Mouse (Mus musculus) neutrophil, adult 5-6 weeks (primary cell): ENCODE measurements around the gene Tbcb. TPM values are rescaled to one million over a fixed set of nuclear protein-coding genes. Genes with fewer than 3 reads are reported as not detected.
A peak's percentile ranks its signal among the peaks of the same experiment; 100 is the strongest.
"Not testable (repeated sequence)": the region's sequence is repeated elsewhere in the genome, so short reads cannot be mapped to it uniquely, and the experiment has no call there.

Experiments
- ATAC-seq: fragments of 151-379, 151-347 bp; 2 replicates; pipeline ENCODE4 v1.8.0; 2017; ENCODE audit warnings: mild to moderate bottlenecking, moderate TSS enrichment; ENCODE audit not compliant: insufficient number of reproducible peaks, poor library complexity, low FRiP score, severe bottlenecking; ENCODE audit errors: extremely low read depth
- total RNA-seq: library from RNA; stranded (forward); fragments of 200-1000 nt; gene quantifications from 2 replicates; pipeline ENCODE4 v1.2.3, GENCODE M21; 2017

Gene Tbcb
- total RNA-seq, 1 experiment from 2014 or later = 16.5 TPM

DNA sequence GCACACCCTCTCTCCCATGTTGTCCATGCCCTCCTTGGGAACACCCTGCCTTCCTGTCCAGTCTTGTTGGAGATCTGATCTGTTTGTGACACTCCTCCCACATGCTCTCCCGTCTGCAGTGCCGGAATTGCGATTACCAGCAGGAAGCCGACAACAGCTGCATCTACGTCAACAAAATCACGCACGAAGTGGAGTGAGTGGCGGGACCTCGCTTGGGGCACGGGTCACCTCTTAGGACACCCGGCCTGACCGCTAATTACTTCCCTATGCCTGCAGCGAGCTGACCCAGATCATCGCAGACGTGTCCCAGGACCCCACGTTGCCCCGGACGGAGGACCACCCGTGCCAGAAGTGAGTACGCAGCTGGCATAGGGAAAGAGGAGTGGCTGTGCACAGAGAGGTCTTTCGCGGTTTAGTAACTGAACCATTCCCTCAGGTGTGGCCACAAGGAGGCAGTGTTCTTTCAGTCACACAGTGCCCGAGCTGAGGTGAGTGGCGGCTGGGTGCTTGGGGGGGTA is 618 bp upstream of the Tbcb start:
- ATAC-seq = no peak

GRCm38 (mm10) chr7:30231328-30231668 is 774 bp downstream of the Tbcb start:
- ATAC-seq = no peak

GRCm38 (mm10) chr7:30224206-30224605 is 7.9 kb downstream of the Tbcb start:
- no peak for ATAC-seq

- no peak for ATAC-seq
Measured at GRCm38 (mm10) chr7:30222205-30222604, 9.9 kb downstream of the Tbcb start.

DNA sequence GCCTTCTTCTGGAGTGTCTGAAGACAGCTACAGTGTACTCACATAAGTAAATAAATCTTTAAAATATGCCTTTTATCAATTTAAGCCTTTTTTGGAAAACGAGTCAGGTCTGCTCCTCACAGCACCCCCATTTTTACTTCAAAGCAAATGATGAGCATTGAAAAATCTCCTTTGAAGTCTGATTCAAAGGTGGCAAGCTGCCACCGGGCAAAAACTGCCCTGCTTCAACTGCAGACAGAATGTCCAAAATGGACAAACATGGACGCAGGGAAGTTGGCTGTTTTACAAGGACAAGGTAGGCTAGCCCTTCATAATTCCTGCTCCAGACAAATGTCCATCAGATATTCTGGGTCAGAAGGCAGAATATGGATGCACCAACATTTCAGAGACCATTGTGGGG is 10.6 kb downstream of the Tbcb start:
- ATAC-seq = no peak

- no peak for ATAC-seq
Measured at GRCm38 (mm10) chr7:30220008-30220356, 12.1 kb downstream of the Tbcb start.

DNA sequence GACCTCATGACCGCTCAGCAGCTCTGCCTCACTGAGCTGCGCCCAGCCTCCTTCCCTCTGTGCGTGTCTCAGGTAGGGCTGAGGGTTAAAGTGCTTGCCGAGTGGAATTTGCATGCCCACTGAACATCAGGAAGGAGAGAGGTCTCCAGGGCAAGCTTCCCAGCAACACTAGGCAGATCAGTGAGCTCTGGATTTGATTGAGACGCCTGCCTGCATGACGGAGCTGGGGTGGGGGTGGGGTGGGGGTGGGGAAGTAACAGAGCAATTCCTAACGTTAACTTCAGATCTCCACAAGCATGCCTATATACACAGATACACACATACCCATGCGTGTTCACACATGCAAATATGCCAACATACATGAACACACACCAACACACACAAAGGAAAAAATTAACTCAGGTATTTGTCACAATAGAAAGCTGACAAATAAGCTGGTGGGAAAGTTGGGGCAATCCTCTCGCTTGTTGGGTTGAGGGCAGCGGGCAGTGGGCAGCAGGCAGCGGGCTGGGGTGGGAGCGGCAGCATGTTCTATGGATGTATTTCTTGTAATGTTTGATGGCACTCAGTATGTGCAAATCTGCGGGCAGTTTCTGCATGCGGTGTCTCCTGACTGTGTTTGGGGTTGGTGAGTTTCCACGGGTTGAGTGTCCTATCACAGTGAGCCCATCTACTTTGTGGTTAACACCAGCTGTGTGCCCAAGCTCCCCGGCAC is 12.6 kb downstream of the Tbcb start:
- ATAC-seq = no peak

DNA sequence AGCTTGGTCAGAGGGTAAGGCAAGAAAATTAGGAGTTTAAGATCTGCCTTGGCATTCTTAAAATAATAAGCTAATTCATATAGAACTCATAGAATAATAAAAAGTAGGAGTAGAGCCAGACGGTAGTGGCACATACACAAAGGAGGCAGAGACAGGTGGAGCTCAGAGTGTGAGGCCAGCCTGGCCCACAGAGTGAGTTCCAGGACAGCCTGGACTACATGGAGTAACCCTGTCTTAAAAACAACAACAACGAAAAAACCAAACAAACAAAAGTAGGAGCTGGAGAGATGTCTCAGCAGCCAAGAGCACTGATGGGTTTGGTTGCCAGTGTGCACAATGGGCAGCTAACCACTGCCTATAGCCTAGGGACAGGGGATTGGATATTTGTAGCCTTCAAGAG is 14.8 kb downstream of the Tbcb start:
- ATAC-seq = no peak

GRCm38 (mm10) chr7:30216723-30217151 is 15.3 kb downstream of the Tbcb start:
- ATAC-seq = peak; percentile 85

DNA sequence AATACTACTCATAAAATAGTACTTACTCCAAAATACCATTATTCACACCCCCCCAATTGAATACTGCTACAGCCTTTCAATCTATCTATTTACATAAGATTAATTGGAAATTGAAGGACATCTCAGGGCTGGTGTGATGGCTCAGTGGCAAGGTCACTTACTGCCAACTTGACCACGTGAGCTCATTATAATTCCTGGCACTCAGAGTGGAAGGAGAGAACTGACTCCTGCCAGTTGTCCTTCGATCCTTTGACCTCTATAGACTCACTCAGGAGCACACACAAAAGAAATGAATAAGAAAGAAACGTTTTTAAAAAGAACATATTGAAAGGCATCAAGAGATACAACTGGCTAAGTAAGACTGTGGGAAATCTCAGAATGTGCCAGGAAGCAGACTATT is 16.2 kb downstream of the Tbcb start:
- no peak for ATAC-seq

DNA sequence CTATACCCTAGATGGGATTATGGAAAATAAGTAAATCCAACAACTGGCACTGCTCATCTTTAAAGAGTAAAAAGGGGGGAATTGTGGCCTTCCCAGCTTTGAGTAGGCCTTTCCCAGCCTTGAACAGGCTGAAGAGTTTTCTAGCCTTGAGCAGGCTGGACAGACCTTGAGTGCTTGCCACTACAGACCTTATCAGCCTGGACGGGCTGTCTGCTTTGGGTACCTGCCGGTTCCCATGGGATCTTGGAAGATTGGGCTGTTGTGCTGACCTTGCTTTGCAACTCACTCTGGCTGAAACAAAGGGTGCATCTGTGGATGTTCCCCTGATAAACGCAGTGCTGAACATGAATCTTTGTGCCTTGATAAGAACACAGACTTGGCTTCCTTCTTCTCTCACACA is 18.2 kb downstream of the Tbcb start:
- ATAC-seq = no peak

DNA sequence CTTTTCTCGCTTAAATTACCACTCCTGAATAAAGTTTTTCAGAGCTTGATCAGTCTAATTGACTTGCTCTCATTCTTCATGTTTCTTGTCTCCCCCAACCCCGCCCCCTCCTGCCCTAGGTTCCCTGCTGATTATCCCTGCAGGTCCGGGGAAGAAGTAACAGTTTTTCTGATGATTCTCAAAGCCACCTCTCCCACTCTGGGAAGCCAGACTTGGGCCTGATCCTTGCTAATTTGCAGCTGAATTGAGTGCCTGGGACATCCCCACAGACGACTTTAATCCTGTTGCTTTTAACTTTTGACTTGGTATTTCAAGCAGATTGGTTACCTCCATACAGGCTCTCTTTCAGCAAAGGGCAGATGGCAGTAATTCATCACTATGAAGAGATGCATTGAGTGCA is 21.0 kb downstream of the Tbcb start:
- ATAC-seq = no peak

DNA sequence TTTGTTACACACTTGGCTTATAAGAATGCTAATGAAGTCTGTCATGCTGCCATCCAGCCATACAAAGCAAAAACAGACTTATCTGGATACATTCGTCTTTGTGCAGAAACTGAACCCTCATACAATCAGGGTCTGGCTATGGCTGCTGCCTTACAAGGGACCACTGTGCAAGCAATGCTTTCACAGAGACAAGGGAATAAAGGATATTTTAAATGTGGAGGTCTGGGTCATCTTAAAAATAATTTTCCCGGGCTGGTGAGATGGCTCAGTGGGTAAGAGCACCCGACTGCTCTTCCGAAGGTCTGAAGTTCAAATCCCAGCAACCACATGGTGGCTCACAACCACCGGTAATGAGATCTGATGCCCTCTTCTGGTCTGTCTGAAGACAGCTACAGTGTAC is 25.7 kb downstream of the Tbcb start:
- ATAC-seq = not testable (repeated sequence)

- ATAC-seq = peak; percentile 94
Measured at GRCm38 (mm10) chr7:30205383-30205782, 26.7 kb downstream of the Tbcb start.

- ATAC-seq = no peak
Measured at GRCm38 (mm10) chr7:30204380-30204779, 27.7 kb downstream of the Tbcb start.

GRCm38 (mm10) chr7:30202895-30203690 is 29.0 kb downstream of the Tbcb start:
- no peak for ATAC-seq

DNA sequence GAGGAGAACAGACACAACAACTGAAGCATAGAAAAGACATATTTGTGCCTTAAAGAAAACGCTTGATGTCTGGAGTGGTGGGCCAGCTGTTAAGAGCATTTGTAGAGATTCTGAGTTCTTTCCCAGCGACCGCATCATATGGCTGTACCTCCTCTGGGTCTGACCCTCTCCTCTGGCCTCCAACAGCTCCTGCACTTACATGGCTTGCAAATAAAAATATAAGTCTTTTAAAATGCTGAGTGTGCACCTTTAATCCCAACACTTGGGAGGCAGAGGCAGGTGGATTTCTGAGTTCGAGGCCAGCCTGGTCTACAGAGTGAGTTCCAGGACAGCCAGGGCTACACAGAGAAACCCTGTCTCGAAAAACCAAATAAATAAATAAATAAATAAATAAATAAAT is 31.4 kb downstream of the Tbcb start:
- not testable (repeated sequence) for ATAC-seq

GRCm38 (mm10) chr7:30200200-30200599 is 31.9 kb downstream of the Tbcb start:
- no peak for ATAC-seq

- no peak for ATAC-seq
Measured at GRCm38 (mm10) chr7:30199498-30200139, 32.5 kb downstream of the Tbcb start.

GRCm38 (mm10) chr7:30198481-30198971 is 33.5 kb downstream of the Tbcb start, which contains the start of gene Capns1:
Capns1 (minus strand) TSS chr7:30198811.
- ATAC-seq = peak; percentile 82
